Mouse (Mus musculus) left cerebral cortex, postnatal 25 days (tissue): ENCODE measurements around the gene Oxld1. TPM values are rescaled to one million over a fixed set of nuclear protein-coding genes. Genes with fewer than 3 reads are reported as not detected.
A peak's percentile ranks its signal among the peaks of the same experiment; 100 is the strongest.
"Not testable (repeated sequence)": the region's sequence is repeated elsewhere in the genome, so short reads cannot be mapped to it uniquely, and the experiment has no call there.

Experiments
- DNase-seq, 2 experiments: peaks; one replicate each; pipeline ENCODE4 v3.0.0; 2022; ENCODE audit warnings: low spot score in 2 of 2, mixed read lengths in 1 of 2
- intact Hi-C: fragments of 180-260 bp; cut with DNase I; formaldehyde crosslinking; loops from one replicate; pipeline ENCODE4 v1.15.1; 2025
- total RNA-seq, 2 experiments: library from RNA; stranded (reverse); gene quantifications; 2 replicates each; pipeline ENCODE4 v1.2.3; 2021

Gene Oxld1
- total RNA-seq, 2 experiments from 2014 or later, result 12.6 to 15.9 TPM

DNA sequence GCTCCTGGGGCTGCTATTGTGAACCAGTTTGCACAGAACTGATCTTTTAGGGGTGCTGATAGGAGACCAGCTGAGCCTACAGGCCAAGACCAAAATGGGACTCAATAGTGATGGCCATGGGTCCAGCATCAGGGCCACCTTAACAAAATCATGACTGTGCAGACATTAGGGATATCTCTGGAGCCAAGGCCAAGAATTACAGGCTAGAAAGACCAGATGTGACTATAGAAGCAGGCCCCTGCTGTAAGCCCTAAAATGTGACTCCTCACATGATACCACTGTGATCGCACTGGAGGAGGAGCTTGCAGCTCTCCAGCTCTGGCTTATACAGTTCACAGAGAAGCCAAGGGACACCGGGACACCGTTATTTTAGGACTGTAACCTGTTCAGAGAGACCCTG is 15.5 kb downstream of the Oxld1 start, which contains the start of gene Tspan10:
TSS of gene Tspan10 (plus strand) at position 301 of the 400 bp plus-strand sequence.
- intact Hi-C loops, result no loop called here
- DNase-seq, result no peak

DNA sequence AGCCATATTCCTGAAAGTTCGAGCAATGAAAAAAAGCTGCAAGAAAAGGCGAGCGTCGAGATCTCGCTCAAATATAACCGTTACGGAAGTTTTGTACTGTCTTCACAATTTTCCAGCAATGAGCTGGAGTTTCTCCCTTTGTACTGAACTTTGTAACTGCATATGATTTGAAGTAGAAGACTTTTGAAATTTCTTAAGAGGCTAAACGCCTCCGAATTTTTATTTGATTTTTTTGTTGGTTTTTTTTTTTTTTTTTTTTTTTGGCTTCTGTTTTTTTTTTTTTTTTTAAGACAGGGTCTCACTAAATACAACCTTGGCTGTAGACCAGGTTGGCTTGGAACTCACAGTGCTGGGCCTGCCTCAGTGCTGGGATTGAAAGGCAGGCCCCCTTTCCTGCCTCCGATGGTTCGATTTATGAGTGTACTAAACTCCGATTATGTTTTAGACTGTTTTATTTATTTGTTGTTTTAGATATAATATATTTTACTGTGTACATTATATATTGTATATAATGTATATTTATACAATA is 19.9 kb downstream of the Oxld1 start:
- no peak for DNase-seq
- intact Hi-C loops, result loop anchor here (1.0 kb wide), 1 partner anchor 20 kb away; the partner anchor contains the start of genes Ccdc137 and Oxld1

- DNase-seq, result peak; percentile 85 to 86
- intact Hi-C loops, result loop anchor here (1.0 kb wide), 1 partner anchor 21 kb away; the partner anchor contains the start of genes Ccdc137 and Oxld1
Observed at GRCm38 (mm10) chr11:120437152-120437856, 20.6 kb downstream of the Oxld1 start, which contains the start of gene Nploc4. Gene Nploc4 (minus strand): TSS chr11:120437708.

GRCm38 (mm10) chr11:120426727-120427126 is 31.1 kb downstream of the Oxld1 start:
- DNase-seq, result no peak
- intact Hi-C loops, result no loop called here

- DNase-seq, result peak; percentile 56 to 61
- intact Hi-C loops, result no loop called here
Observed at GRCm38 (mm10) chr11:120423569-120424295, 34.1 kb downstream of the Oxld1 start.

- intact Hi-C loops, result no loop called here
Observed at GRCm38 (mm10) chr11:120422651-120423568, 35.0 kb downstream of the Oxld1 start.

DNA sequence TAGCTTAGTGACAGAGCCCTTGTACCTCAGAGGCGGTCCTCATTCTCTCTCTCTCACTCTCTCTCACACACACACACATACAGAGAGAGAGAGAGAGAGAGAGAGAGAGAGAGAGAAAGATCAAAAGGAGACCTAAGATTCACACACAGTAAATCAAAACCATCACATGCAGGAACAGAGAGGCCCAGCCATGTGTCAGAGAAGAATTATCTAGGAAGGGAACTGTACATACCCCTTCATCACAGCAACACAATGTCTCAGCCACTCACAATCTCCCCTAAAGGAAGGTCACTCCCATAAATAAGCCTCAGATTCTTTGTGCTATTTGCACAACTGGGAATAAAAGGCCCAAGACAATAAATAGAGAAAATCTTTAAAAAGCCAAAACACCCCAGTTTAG is 39.3 kb downstream of the Oxld1 start:
- DNase-seq, result no peak
- intact Hi-C loops, result no loop called here

More at GRCm38 (mm10) chr11:120422651-120423568, 35.0 kb downstream of the Oxld1 start:
- DNase-seq, result no peak

DNA sequence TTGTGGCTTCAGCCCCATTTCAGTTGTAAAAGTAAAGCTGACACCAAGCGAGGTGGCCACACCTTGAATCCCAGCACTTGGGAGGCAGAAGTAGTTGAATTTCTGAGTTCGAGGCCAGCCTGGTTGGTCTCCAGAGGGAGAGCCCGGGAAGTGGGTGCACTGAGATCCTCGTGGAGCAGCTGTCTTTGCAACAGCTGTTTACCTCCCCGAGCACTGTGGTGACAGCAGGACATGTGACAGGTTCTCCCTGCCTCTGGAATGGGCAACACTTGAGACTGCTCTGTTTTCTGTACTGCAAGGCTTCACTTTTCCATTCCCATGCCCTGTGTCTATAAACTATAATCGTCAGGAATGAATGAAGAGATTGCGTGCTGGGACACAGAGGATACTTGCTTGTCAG is 40.0 kb downstream of the Oxld1 start:
- intact Hi-C loops, result no loop called here
- no peak for DNase-seq

DNA sequence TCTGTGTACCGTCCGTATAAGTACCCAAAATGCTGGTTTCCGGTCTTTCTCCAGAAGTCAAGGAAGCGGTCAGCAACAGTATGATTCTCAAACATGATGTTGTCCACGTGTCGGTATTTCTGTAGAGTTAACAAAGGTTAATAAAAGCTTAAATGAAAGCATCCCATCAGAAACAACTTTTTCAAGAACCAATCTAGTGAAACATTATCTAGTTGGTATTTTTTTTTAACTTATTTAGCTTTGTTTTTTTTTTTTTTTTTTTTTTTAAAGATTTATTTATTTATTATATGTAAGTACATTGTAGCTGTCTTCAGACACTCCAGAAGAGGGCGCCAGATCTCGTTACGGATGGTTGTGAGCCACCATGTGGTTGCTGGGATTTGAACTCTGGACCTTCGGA is 44.2 kb downstream of the Oxld1 start:
- DNase-seq, intact Hi-C loops: not testable (repeated sequence)

Other genes with a start within 250 kb of the Oxld1 start
- 10 to 100 TPM; 16.3 to 21.9 TPM for gene Bahcc1, start 225.1 kb downstream of the Oxld1 start, total RNA-seq
- gene Actg1, start 109.5 kb downstream of the Oxld1 start, total RNA-seq, result 1,000 to 10,000 TPM; 1,262 to 1,272 TPM
- under 1 TPM in 1 of 2 experiments, not detected in 1; 0.21 TPM for gene Fscn2, start 96.5 kb downstream of the Oxld1 start, total RNA-seq
- gene Faap100, start 79.3 kb downstream of the Oxld1 start, total RNA-seq, result 10 to 100 TPM; 15.3 to 16.3 TPM
- gene Nploc4, start 20.4 kb downstream of the Oxld1 start, total RNA-seq, result 10 to 100 TPM; 67.5 to 71.1 TPM
- gene Tspan10, start 15.4 kb downstream of the Oxld1 start, total RNA-seq, result 1 to 10 TPM; 2.8 to 5.8 TPM
- under 1 TPM in 1 of 2 experiments, not detected in 1; 0.18 TPM for gene Pde6g, start 4.6 kb downstream of the Oxld1 start, total RNA-seq
- 10 to 100 TPM; 21.5 to 29.0 TPM for gene Ccdc137, start within 50 bp of the Oxld1 start, total RNA-seq
- gene Arl16, start 9.5 kb upstream of the Oxld1 start, total RNA-seq, result 10 to 100 TPM; 56.7 to 58.1 TPM
- gene Mrpl12, start 26.5 kb upstream of the Oxld1 start, total RNA-seq, result 10 to 100 TPM; 72.6 to 75.2 TPM
- 10 to 100 TPM; 18.4 to 20.5 TPM for gene Slc25a10, start 33.8 kb upstream of the Oxld1 start, total RNA-seq
- gene Gcgr, start 72.6 kb upstream of the Oxld1 start, total RNA-seq, result not detected
- gene Mcrip1, start 91.7 kb upstream of the Oxld1 start, total RNA-seq, result 10 to 100 TPM; 88.2 to 93.6 TPM
- not detected for gene Ppp1r27, start 93.1 kb upstream of the Oxld1 start, total RNA-seq
- 100 to 1,000 TPM; 125 to 127 TPM for gene P4hb, start 115.2 kb upstream of the Oxld1 start, total RNA-seq
- 100 to 1,000 TPM; 340 to 344 TPM for gene Arhgdia, start 123.6 kb upstream of the Oxld1 start, total RNA-seq
- gene Alyref, start 140.3 kb upstream of the Oxld1 start, total RNA-seq, result 10 to 100 TPM; 59.9 to 61.2 TPM
- gene Anapc11, start 140.4 kb upstream of the Oxld1 start, total RNA-seq, result 10 to 100 TPM; 93.2 to 94.8 TPM
- gene Npb, start 150.4 kb upstream of the Oxld1 start, total RNA-seq, result not detected
- gene Pcyt2, start 159.9 kb upstream of the Oxld1 start, total RNA-seq, result 100 to 1,000 TPM; 120 to 141 TPM
- gene Sirt7, start 167.2 kb upstream of the Oxld1 start, total RNA-seq, result 10 to 100 TPM; 37.8 TPM
- 10 to 100 TPM; 91.5 to 98.4 TPM for gene Mafg, start 175.5 kb upstream of the Oxld1 start, total RNA-seq
- 1 to 10 TPM; 1.4 to 2.1 TPM for gene Pycr1, start 185.7 kb upstream of the Oxld1 start, total RNA-seq
- gene Myadml2, start 190.1 kb upstream of the Oxld1 start, total RNA-seq, result 1 to 10 TPM; 7.4 to 8.6 TPM
- 1 to 10 TPM; 4.1 to 4.7 TPM for gene Notum, start 203.1 kb upstream of the Oxld1 start, total RNA-seq
- 10 to 100 TPM; 51.2 to 53.1 TPM for gene Aspscr1, start 214.9 kb upstream of the Oxld1 start, total RNA-seq